Mouse (Mus musculus) small intestine, adult 2 months (tissue): ENCODE results near the gene Cpvl.

Experiments used
- CTCF ChIP-seq: fragments of 200-500 bp; IDR thresholded peaks from 2 replicates; pipeline ENCODE4 v1.5.1; 2012; ENCODE audit warnings: low read depth, mild to moderate bottlenecking, control low read depth, inconsistent platforms, low read length, moderate library complexity, mixed read lengths; ENCODE audit not compliant: insufficient replicate concordance, insufficient read length; ENCODE audit errors: extremely low read depth
- POLR2A ChIP-seq: fragments of 200-500 bp; IDR thresholded peaks from 2 replicates; pipeline ENCODE4 v1.6.1; 2012; ENCODE audit warnings: low read depth, mild to moderate bottlenecking, control low read depth, inconsistent platforms, low read length, moderate library complexity

GRCm38 (mm10) chr6:53995519-53995918 is 17.0 kb upstream of the Cpvl start:
- no peak for TF ChIP-seq POLR2A
- no peak for TF ChIP-seq CTCF
